Mouse (Mus musculus): ENCODE results near the gene Top1.
A peak's percentile ranks its signal among the peaks of the same experiment; 100 is the strongest.

DNA sequence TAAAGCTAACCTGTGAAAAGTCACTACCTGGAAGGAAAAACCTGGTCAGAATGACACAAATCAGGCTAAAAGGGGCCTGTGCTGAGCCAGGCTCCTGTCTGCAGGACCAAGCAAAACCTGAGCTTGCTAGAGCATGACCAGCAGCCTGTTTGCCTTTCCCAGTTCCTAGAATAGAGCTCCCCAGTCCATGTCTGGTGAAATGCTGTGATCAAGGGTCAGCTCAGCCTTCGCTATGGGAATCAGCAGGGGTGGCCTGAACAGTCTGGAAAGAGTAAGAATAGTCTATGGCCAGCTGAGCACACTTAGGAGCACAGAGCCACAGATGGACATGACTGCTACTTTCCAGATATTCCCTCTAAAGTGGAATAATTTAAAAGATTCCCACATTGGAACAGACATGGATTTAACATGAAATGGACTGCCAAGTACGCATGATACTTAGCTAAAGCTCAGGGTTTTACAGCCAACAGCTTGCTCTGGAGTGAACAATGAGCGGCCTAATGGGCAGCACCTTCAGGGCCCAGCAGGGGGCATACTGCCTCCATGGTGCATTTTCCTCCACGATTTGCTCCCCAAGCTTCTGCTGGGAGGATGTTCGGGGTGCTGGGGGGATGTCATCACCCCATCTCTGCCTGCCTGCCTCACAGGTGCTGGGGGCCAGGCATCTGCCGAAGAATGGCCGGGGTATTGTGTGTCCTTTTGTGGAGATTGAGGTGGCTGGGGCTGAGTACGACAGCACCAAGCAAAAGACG, 114.9 kb downstream of the Top1 start:
- TF ChIP-seq CTCF (IDR thresholded peaks at IDR 0.05; ENCODE audit: extremely low read depth, insufficient read length, insufficient replicate concordance, low read depth, low read length): peak; percentile 72; the same call in 1 of the 2 replicates
- no peak for TF ChIP-seq POLR2A (IDR thresholded peaks at IDR 0.05; ENCODE audit: low read depth, low read length)
